Mouse (Mus musculus): ENCODE measurements around the gene Mettl2. TPM values are rescaled to one million over a fixed set of nuclear protein-coding genes. Genes with fewer than 3 reads are reported as not detected.

Mettl2 gene
- total and polyA plus RNA-seq, 3 experiments, result 59.9 to 61.7 TPM; not detected in 1

DNA sequence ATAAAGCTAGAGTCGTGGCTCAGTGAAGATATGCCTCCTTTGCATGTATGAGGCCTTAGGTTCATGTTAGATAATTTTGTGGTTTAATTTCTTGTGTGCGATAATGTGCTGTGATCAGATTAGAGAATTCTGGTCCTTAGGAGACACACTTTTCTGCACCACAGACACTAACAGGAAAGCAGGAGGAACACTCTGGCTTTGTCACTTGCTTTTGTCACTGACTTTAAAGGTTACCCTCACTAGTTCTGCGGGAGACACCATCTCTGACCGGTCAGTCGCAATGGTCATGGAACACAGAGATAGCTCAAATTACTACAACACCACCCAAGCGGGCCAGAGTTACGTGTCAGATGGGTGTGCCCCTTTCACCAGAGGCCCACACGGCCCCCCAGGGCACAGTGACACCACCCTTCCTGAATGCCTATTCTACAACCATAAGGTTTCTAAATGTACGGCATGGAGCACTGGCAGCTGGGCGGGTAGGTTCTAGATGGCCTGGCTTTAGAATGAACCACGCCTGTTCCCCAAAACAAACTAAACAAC is 26.2 kb downstream of the Mettl2 start (continued):
- peak; percentile 85 for TF ChIP-seq MXI1 (IDR thresholded peaks at IDR 0.05; ENCODE audit: low read depth, low read length)
- peak; percentile 89 for TF ChIP-seq ETS1 (IDR thresholded peaks at IDR 0.05; ENCODE audit: low read depth, low read length)
- peak; percentile 39; the same call in 1 of the 2 replicates for TF ChIP-seq ZMIZ1 (IDR thresholded peaks at IDR 0.05; ENCODE audit: low read depth, low read length)
- TF ChIP-seq UBTF (IDR thresholded peaks at IDR 0.05; ENCODE audit: borderline replicate concordance, insufficient read depth, low read depth, low read length), result no peak
- TF ChIP-seq ZC3H11A (IDR thresholded peaks at IDR 0.05; ENCODE audit: low read depth, low read length), result no peak
- TF ChIP-seq RAD21 (IDR thresholded peaks at IDR 0.05; ENCODE audit: low read depth, low read length), result no peak
- TF ChIP-seq KAT2A (conservative IDR thresholded peaks at IDR 0.05; ENCODE audit: low read depth, low read length), result 0 out of 2 replicates have a peak, but pooled peaks have one; percentile 45
- TF ChIP-seq CTCF (IDR thresholded peaks at IDR 0.05 in 2 of 3, conservative IDR thresholded peaks at IDR 0.05 in 1 of 3; ENCODE audit: control insufficient read depth in 1 of 3, insufficient read depth in 1 of 3, low read depth in 2 of 3, low read length in 3 of 3, poor library complexity in 1 of 3, severe bottlenecking in 1 of 3), result no peak
- peak; percentile 83 for TF ChIP-seq MAZ (IDR thresholded peaks at IDR 0.05; ENCODE audit: low read depth, low read length)
- TF ChIP-seq NRF1 (IDR thresholded peaks at IDR 0.05; ENCODE audit: insufficient read depth, low read depth, low read length, poor library complexity, severe bottlenecking), result no peak
- TF ChIP-seq TAL1 (IDR thresholded peaks at IDR 0.05; ENCODE audit: low read length), result peak; percentile 66
- no peak for TF ChIP-seq ELF1 (IDR thresholded peaks at IDR 0.05; ENCODE audit: low read depth, low read length)
- no peak for TF ChIP-seq SMC3 (IDR thresholded peaks at IDR 0.05; ENCODE audit: low read depth, low read length)
- TF ChIP-seq MYC (IDR thresholded peaks at IDR 0.05; ENCODE audit: low read depth, low read length), result peak; percentile 65; the same call in 1 of the 2 replicates
- no peak; the same call in 1 of the 2 replicates for TF ChIP-seq MAX (IDR thresholded peaks at IDR 0.05; ENCODE audit: low read length)
- TF ChIP-seq TCF12 (IDR thresholded peaks at IDR 0.05; ENCODE audit: low read depth, low read length), result peak; percentile 98
- TF ChIP-seq BHLHE40 (IDR thresholded peaks at IDR 0.05; ENCODE audit: borderline replicate concordance, low read depth, low read length), result peak; percentile 75
- TF ChIP-seq TBP (IDR thresholded peaks at IDR 0.05; ENCODE audit: low read depth, low read length), result no peak
- no peak for TF ChIP-seq ZKSCAN1 (IDR thresholded peaks at IDR 0.05; ENCODE audit: low read depth, low read length)
- peak; percentile 88 for TF ChIP-seq SIN3A (IDR thresholded peaks at IDR 0.05; ENCODE audit: low read length)
- TF ChIP-seq CHD1 (IDR thresholded peaks at IDR 0.05; ENCODE audit: low read depth, low read length), result no peak

DNA sequence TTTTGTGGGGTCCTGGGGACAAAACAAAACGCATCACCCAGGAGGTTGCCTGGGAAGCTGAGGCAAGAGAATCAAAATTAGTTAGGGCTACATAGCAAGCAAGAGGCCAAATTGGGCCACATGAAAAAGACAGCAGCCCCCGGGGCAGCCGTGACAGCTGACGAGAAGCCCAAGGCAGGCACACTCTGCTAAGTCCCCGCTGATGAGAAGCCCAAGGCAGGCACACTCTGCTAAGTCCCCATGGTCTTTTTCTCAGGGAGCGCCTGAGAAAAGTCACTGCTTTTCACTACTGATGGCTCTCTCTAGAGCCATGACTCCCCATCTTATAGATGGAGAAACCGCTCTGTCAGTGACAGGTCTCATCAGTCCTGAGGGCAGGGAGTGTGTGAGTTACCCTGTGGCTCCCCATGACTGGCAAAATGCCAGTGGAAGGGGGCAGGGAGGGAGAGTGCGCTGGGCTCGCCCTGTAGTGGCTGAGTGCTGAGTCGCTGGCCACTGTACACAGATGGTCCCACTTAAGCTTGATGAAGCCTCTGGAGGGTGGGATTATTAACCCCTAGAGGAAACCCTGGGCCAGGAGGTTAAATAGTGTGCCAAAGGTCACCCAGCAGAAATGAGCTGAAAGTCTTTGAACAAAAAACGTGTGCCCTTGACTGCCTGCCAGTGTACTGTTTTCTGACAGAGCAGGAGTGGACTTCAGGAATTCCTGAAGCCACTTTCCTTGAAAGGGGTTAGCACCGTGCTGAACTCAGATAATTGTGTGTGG is 27.0 kb downstream of the Mettl2 start:
- H3K9me3 ChIP-seq (replicated peaks; ENCODE audit: insufficient read depth, low read length), result no peaks in the 10 kb centered on the region
- no peaks in the 10 kb centered on the region for H3K27me3 ChIP-seq (ENCODE audit: control insufficient read depth in 1 of 2, insufficient read depth in 2 of 2, low read length in 2 of 2)
- H3K27ac ChIP-seq (ENCODE audit: control insufficient read depth, low read depth, low read length), result peak overlapping the region; percentile 97
- DNase-seq (ENCODE audit: low read depth, low spot score), result peak; percentile 64
- peaks cover 0 to 42% of the 10 kb centered on the region in 2 experiments; a peak in 2 of 4 replicates for H3K36me3 ChIP-seq (ENCODE audit: control insufficient read depth in 1 of 2, insufficient read depth in 2 of 2, low read length in 2 of 2)
- H3K4me3 ChIP-seq (ENCODE audit: control insufficient read depth in 1 of 2, insufficient read depth in 1 of 2, low read depth in 2 of 2, low read length in 2 of 2), result peak overlapping the region; percentile 43 to 51
- H3K79me2 ChIP-seq (ENCODE audit: control insufficient read depth, insufficient read depth, low read length, poor library complexity), result no peaks in the 10 kb centered on the region; the same call in 1 of the 2 replicates
- H3K4me1 ChIP-seq (ENCODE audit: control insufficient read depth in 1 of 2, insufficient read depth in 2 of 2, low read length in 2 of 2), result peaks cover 19 to 60% of the 10 kb centered on the region in 2 experiments
- peak overlapping the region; percentile 48 for H3K9ac ChIP-seq (ENCODE audit: control insufficient read depth, low read depth, low read length, poor library complexity, severe bottlenecking)
- TF ChIP-seq UBTF (IDR thresholded peaks at IDR 0.05; ENCODE audit: borderline replicate concordance, insufficient read depth, low read depth, low read length) (no peak), JUND (IDR thresholded peaks at IDR 0.05; ENCODE audit: low read depth, low read length) (no peak), SMC3 (IDR thresholded peaks at IDR 0.05; ENCODE audit: low read depth, low read length) (no peak), HCFC1 (IDR thresholded peaks at IDR 0.05; ENCODE audit: low read depth, low read length) (0 out of 2 replicates have a peak, but pooled peaks have one; percentile 8), ETS1 (IDR thresholded peaks at IDR 0.05; ENCODE audit: low read depth, low read length) (peak; percentile 25; the same call in 1 of the 2 replicates), ZMIZ1 (IDR thresholded peaks at IDR 0.05; ENCODE audit: low read depth, low read length) (no peak), E2F4 (IDR thresholded peaks at IDR 0.05; ENCODE audit: borderline replicate concordance, low read depth, low read length) (no peak), MAFK (IDR thresholded peaks at IDR 0.05; ENCODE audit: borderline replicate concordance, low read depth, low read length) (0 out of 2 replicates have a peak, but pooled peaks have one; percentile 10), ZNF384 (IDR thresholded peaks at IDR 0.05; ENCODE audit: low read depth, low read length) (peak; percentile 19; the same call in 1 of the 2 replicates), MEF2A (IDR thresholded peaks at IDR 0.05; ENCODE audit: extremely low read depth, insufficient replicate concordance, low read depth, low read length, poor library complexity, severe bottlenecking) (no peak), POLR2A (IDR thresholded peaks at IDR 0.05; ENCODE audit: control insufficient read depth in 1 of 2, insufficient read depth in 1 of 2, low read depth in 1 of 2, low read length in 2 of 2, poor library complexity in 1 of 2) (no peak), MYC (IDR thresholded peaks at IDR 0.05; ENCODE audit: low read depth, low read length) (0 out of 2 replicates have a peak, but pooled peaks have one; percentile 14), SIN3A (IDR thresholded peaks at IDR 0.05; ENCODE audit: low read length) (0 out of 2 replicates have a peak, but pooled peaks have one; percentile 9), CHD1 (IDR thresholded peaks at IDR 0.05; ENCODE audit: low read depth, low read length) (no peak), MAZ (IDR thresholded peaks at IDR 0.05; ENCODE audit: low read depth, low read length) (peak; percentile 67; the same call in 1 of the 2 replicates), POLR2AphosphoS5 (IDR thresholded peaks at IDR 0.05; ENCODE audit: borderline replicate concordance, low read depth, low read length) (no peak), BHLHE40 (IDR thresholded peaks at IDR 0.05; ENCODE audit: borderline replicate concordance, low read depth, low read length) (no peak), TAL1 (IDR thresholded peaks at IDR 0.05; ENCODE audit: low read length) (no peak), CTCF (IDR thresholded peaks at IDR 0.05 in 2 of 3, conservative IDR thresholded peaks at IDR 0.05 in 1 of 3; ENCODE audit: control insufficient read depth in 1 of 3, insufficient read depth in 1 of 3, low read depth in 2 of 3, low read length in 3 of 3, poor library complexity in 1 of 3, severe bottlenecking in 1 of 3) (no peak)
